Mouse (Mus musculus) C2C12 (cell line): ENCODE measurements around the gene Tnks2.

Experiments
- CTCF ChIP-seq: IDR thresholded peaks from one replicate; pipeline ENCODE4 v1.5.1; 2011; ENCODE audit not compliant: control insufficient read depth, insufficient read depth, insufficient read length
- MAX ChIP-seq: IDR thresholded peaks from one replicate; pipeline ENCODE4 v1.6.1; 2011; ENCODE audit warnings: mild to moderate bottlenecking, control low read depth
- MYOG ChIP-seq: IDR thresholded peaks from one replicate; pipeline ENCODE4 v1.6.1; 2011; ENCODE audit not compliant: control insufficient read depth, insufficient read length; ENCODE audit errors: extremely low read depth

- no peak for TF ChIP-seq MAX
- TF ChIP-seq CTCF, result no peak
- no peak for TF ChIP-seq MYOG
Observed at GRCm38 (mm10) chr19:36932613-36933012, 98.6 kb downstream of the Tnks2 start.
